Mouse (Mus musculus) thymus, adult 18-20 months (tissue): ENCODE data around the gene Zmynd8.

Experiments
- DNase-seq, 2 experiments: peaks; one replicate each; pipeline ENCODE4 v3.0.0; 2022; ENCODE audit warnings: mixed read lengths in 2 of 2

Gene Zmynd8

GRCm38 (mm10) chr2:165878907-165879361 is 19.9 kb downstream of the Zmynd8 start:
- DNase-seq: no peak

GRCm38 (mm10) chr2:165878021-165878585 is 20.7 kb downstream of the Zmynd8 start:
- DNase-seq: no peak

GRCm38 (mm10) chr2:165877180-165877579 is 21.6 kb downstream of the Zmynd8 start:
- no peak for DNase-seq

GRCm38 (mm10) chr2:165876201-165876918 is 22.5 kb downstream of the Zmynd8 start:
- no peak for DNase-seq

- no peak for DNase-seq
Observed at GRCm38 (mm10) chr2:165875406-165875955, 23.3 kb downstream of the Zmynd8 start.

GRCm38 (mm10) chr2:165874461-165875339 is 24.1 kb downstream of the Zmynd8 start:
- no peak for DNase-seq

- DNase-seq: no peak
Observed at GRCm38 (mm10) chr2:165873777-165874176, 25.0 kb downstream of the Zmynd8 start.

- DNase-seq: no peak
Observed at GRCm38 (mm10) chr2:165873196-165873595, 25.6 kb downstream of the Zmynd8 start.

- no peak for DNase-seq
Observed at GRCm38 (mm10) chr2:165869257-165869656, 29.6 kb downstream of the Zmynd8 start.

GRCm38 (mm10) chr2:165868522-165869175 is 30.2 kb downstream of the Zmynd8 start:
- no peak for DNase-seq

GRCm38 (mm10) chr2:165867549-165867948 is 31.3 kb downstream of the Zmynd8 start:
- DNase-seq: no peak

GRCm38 (mm10) chr2:165866951-165867387 is 31.8 kb downstream of the Zmynd8 start:
- DNase-seq: no peak

GRCm38 (mm10) chr2:165866412-165866811 is 32.4 kb downstream of the Zmynd8 start:
- DNase-seq: no peak

- DNase-seq: no peak
Observed at GRCm38 (mm10) chr2:165864769-165865168, 34.0 kb downstream of the Zmynd8 start.

- no peak for DNase-seq
Observed at GRCm38 (mm10) chr2:165861683-165862594, 36.9 kb downstream of the Zmynd8 start.

GRCm38 (mm10) chr2:165860962-165861682 is 37.7 kb downstream of the Zmynd8 start:
- DNase-seq: no peak

GRCm38 (mm10) chr2:165860447-165860846 is 38.4 kb downstream of the Zmynd8 start:
- no peak for DNase-seq

- no peak for DNase-seq
Observed at GRCm38 (mm10) chr2:165858453-165859384, 40.1 kb downstream of the Zmynd8 start.

GRCm38 (mm10) chr2:165857841-165858426 is 40.9 kb downstream of the Zmynd8 start:
- no peak for DNase-seq
